Comparison of ENCODE assay signal across 9 mouse cellular contexts in the genomic region with DNA sequence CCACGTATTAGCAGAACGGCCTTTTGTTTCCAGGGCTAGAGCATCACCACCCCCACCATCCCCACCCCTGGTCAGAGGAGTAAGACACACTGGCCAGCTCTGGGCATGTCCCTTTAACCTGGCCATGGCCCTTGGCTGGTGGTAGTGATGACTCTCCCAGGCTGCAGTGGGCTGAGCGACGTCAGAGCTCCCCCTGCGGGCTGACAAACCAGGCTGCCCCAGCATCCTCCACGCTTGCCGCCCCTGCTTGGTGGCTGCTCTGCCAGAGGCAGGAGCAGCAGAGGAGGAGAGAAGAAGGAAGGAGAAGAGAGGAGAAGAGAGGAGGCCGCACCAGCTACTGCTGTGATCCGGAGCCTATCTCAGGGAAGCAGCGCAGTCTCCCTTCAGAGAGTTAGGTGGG.
A peak's percentile ranks its signal among the peaks of the same experiment; 100 is the strongest.
DNase-seq lines count a peak whose midpoint lies in the region; ATAC-seq and TF ChIP-seq lines count a peak whose summit lies in the region.
"Had no signal": no experiment of that assay in that cellular context is flagged by ENCODE, and none has a peak within 500 bp of the region (broad histone marks: within the 10 kb centered on the region; RNA-seq: fewer than 3 reads in every experiment).

No protein-coding gene starts in this region.

- no peak for TF ChIP-seq EP300 in ES-Bruce4 (IDR thresholded peaks at IDR 0.05; ENCODE audit: insufficient read depth, low read depth, low read length)
- no peak for TF ChIP-seq EP300 in lung, postnatal 0 days (IDR thresholded peaks at IDR 0.05)

- H3K27me3 ChIP-seq in ES-Bruce4 (ENCODE audit: control insufficient read depth, insufficient read depth, low read length, poor library complexity, severe bottlenecking), result no peaks in the 10 kb centered on the region
- no peaks in the 10 kb centered on the region for H3K27me3 ChIP-seq in forebrain, postnatal 0 days (ENCODE audit: insufficient read depth, low read length)
- H3K27me3 ChIP-seq in lung, postnatal 0 days (replicated peaks; ENCODE audit: insufficient read depth, low read length), result no peaks in the 10 kb centered on the region
- H3K27me3 ChIP-seq: stomach, embryonic 15.5 days had no signal

- H3K4me3 ChIP-seq in ES-Bruce4 (ENCODE audit: low read depth, low read length), result no peak overlapping the region
- H3K4me3 ChIP-seq in forebrain, postnatal 0 days (ENCODE audit: low read depth, low read length), result no peak overlapping the region
- peak overlapping the region; percentile 51 for H3K4me3 ChIP-seq in layer of hippocampus, adult 2 months
- H3K4me3 ChIP-seq in lung, postnatal 0 days (ENCODE audit: low read depth, low read length), result no peak overlapping the region
- H3K4me3 ChIP-seq: stomach, embryonic 15.5 days had no signal

- H3K9me3 ChIP-seq in ES-Bruce4 (replicated peaks; ENCODE audit: control insufficient read depth, insufficient read depth, low read length, poor library complexity, severe bottlenecking), result 0 out of 2 replicates have a peak, but pooled peaks cover under 1% of the 10 kb centered on the region
- no peaks in the 10 kb centered on the region for H3K9me3 ChIP-seq in forebrain, postnatal 0 days (ENCODE audit: low read length)
- no peaks in the 10 kb centered on the region for H3K9me3 ChIP-seq in lung, postnatal 0 days (ENCODE audit: low read length)
- H3K9me3 ChIP-seq: stomach, embryonic 15.5 days had no signal

- no peaks in the 10 kb centered on the region for H3K36me3 ChIP-seq in ES-Bruce4 (ENCODE audit: control insufficient read depth, insufficient read depth, low read length, poor library complexity, severe bottlenecking)
- no peaks in the 10 kb centered on the region for H3K36me3 ChIP-seq in forebrain, postnatal 0 days (ENCODE audit: insufficient read depth)
- peaks cover under 1% of the 10 kb centered on the region; the same call in 1 of the 2 replicates for H3K36me3 ChIP-seq in lung, postnatal 0 days (ENCODE audit: insufficient read depth, low read length)
- H3K36me3 ChIP-seq: stomach, embryonic 15.5 days had no signal

- H3K9ac ChIP-seq in ES-Bruce4 (ENCODE audit: low read depth, poor library complexity, severe bottlenecking), result no peak overlapping the region
- no peak overlapping the region for H3K9ac ChIP-seq in forebrain, postnatal 0 days
- H3K9ac ChIP-seq in lung, postnatal 0 days (replicated peaks; ENCODE audit: low read depth), result no peak overlapping the region
- H3K9ac ChIP-seq: stomach, embryonic 15.5 days had no signal

- 56% methylated on average over 10 of the region's 10 CpGs for WGBS in forebrain, postnatal 0 days
- 51% methylated on average over 8 of the region's 10 CpGs for WGBS in lung, postnatal 0 days

- H3K4me2 ChIP-seq in forebrain, postnatal 0 days (ENCODE audit: low read depth), result no peak overlapping the region
- no peak overlapping the region for H3K4me2 ChIP-seq in lung, postnatal 0 days (replicated peaks; ENCODE audit: low read depth, low read length)
- H3K4me2 ChIP-seq: stomach, embryonic 15.5 days had no signal

- no peak for TF ChIP-seq POLR2A in ES-Bruce4 (IDR thresholded peaks at IDR 0.05; ENCODE audit: insufficient read depth, low read length)

- TF ChIP-seq CTCF in ES-Bruce4 (IDR thresholded peaks at IDR 0.05; ENCODE audit: low read depth, low read length), result peak; percentile 68
- peak; percentile 56 for TF ChIP-seq CTCF in forebrain, postnatal 0 days (IDR thresholded peaks at IDR 0.05; ENCODE audit: low read depth)
- peak; percentile 84 for TF ChIP-seq CTCF in layer of hippocampus, adult 2 months (conservative IDR thresholded peaks at IDR 0.05)
- TF ChIP-seq CTCF in lung, postnatal 0 days (IDR thresholded peaks at IDR 0.05), result peak; percentile 70

- intact Hi-C loops in heart, postnatal 36 days (cut with DNase I), result no loop called here

- ATAC-seq in forebrain, postnatal 0 days, result peak; percentile 65; the same call in 1 of the 2 replicates
- ATAC-seq in lung, postnatal 0 days, result peak; percentile 56
- no peak for ATAC-seq in monocyte, adult 5-6 weeks (replicated peaks; ENCODE audit: insufficient number of reproducible peaks, low FRiP score, low TSS enrichment, poor library complexity, severe bottlenecking)

- no peak overlapping the region for H3K27ac ChIP-seq in ES-Bruce4 (ENCODE audit: insufficient read depth, low read length)
- no peak overlapping the region for H3K27ac ChIP-seq in forebrain, postnatal 0 days (ENCODE audit: low read depth, low read length)
- H3K27ac ChIP-seq in layer of hippocampus, adult 2 months, result peak overlapping the region; percentile 92
- H3K27ac ChIP-seq in lung, postnatal 0 days (ENCODE audit: low read length), result no peak overlapping the region
- H3K27ac ChIP-seq: stomach, embryonic 15.5 days had no signal

- H3K4me1 ChIP-seq in ES-Bruce4 (ENCODE audit: control insufficient read depth, insufficient read depth, low read length), result peaks cover 9% of the 10 kb centered on the region
- no peaks in the 10 kb centered on the region for H3K4me1 ChIP-seq in forebrain, postnatal 0 days (ENCODE audit: insufficient read depth)
- peaks cover 15% of the 10 kb centered on the region; the same call in 1 of the 2 replicates for H3K4me1 ChIP-seq in lung, postnatal 0 days (ENCODE audit: insufficient read depth, low read depth, low read length)
- H3K4me1 ChIP-seq: stomach, embryonic 15.5 days had no signal

- peak; percentile 79 for DNase-seq in adrenal gland, postnatal 10 days
- no peak for DNase-seq in forebrain, postnatal 0 days
- DNase-seq in heart, postnatal 36 days, result peak; percentile 67 to 73
- DNase-seq in layer of hippocampus, adult 2 months (ENCODE audit: low spot score in 2 of 2), result peak; percentile 78 to 83
- peak; percentile 51 for DNase-seq in lung, postnatal 0 days (ENCODE audit: low spot score)
- peak; percentile 91 for DNase-seq in right cerebral cortex, adult 18-20 months
